Mouse (Mus musculus) effector memory CD4-positive, alpha-beta T cell, adult 5 months (primary cell): ENCODE results near the gene Ppp1r1a. TPM values are rescaled to one million over a fixed set of nuclear protein-coding genes. Genes with fewer than 3 reads are reported as not detected.

ENCODE experiments used
- polyA plus RNA-seq: library from polyadenylated mRNA; unstranded; fragments of 100-300 nt; shearing (Covaris generic); gene quantifications from one replicate; pipeline ENCODE4 v1.2.1, GENCODE M21; 2017

Gene Ppp1r1a
- polyA plus RNA-seq, result not detected

GRCm38 (mm10) chr15:103537822-103538213 is at the start of gene Ppp1r1a:
TSS of gene Ppp1r1a (minus strand) at chr15:103538003.

GRCm38 (mm10) chr15:103564981-103565380 is 27.2 kb upstream of the Ppp1r1a start, which contains the start of gene Glycam1:
TSS of gene Glycam1 (minus strand) at chr15:103565081.

GRCm38 (mm10) chr15:103502435-103503250 is 35.2 kb downstream of the Ppp1r1a start, which contains the start of gene Pde1b:
TSS of gene Pde1b (plus strand) at chr15:103503034.

Other genes with a start within 250 kb of the Ppp1r1a start
- not detected for gene Gpr84, start 227.4 kb downstream of the Ppp1r1a start, polyA plus RNA-seq
- not detected for gene Zfp385a, start 197.9 kb downstream of the Ppp1r1a start, polyA plus RNA-seq
- not detected for gene Itga5, start 171.2 kb downstream of the Ppp1r1a start, polyA plus RNA-seq
- gene Gtsf1, start 107.5 kb downstream of the Ppp1r1a start, polyA plus RNA-seq, result not detected
- not detected for gene Gtsf2, start 89.5 kb downstream of the Ppp1r1a start, polyA plus RNA-seq
- 109 TPM for gene Nckap1l, start 84.2 kb downstream of the Ppp1r1a start, polyA plus RNA-seq
- gene Pde1b, start 35.0 kb downstream of the Ppp1r1a start, polyA plus RNA-seq, result 6.3 TPM
- gene Glycam1, start 27.1 kb upstream of the Ppp1r1a start, polyA plus RNA-seq, result not detected
- gene Mucl1, start 217.5 kb upstream of the Ppp1r1a start, polyA plus RNA-seq, result not detected